Mouse (Mus musculus): Measurements from ENCODE around the gene Akap7.
A peak's percentile ranks its signal among the peaks of the same experiment; 100 is the strongest.

The Akap7 gene

GRCm38 (mm10) chr10:25297666-25298263 is 9.9 kb downstream of the Akap7 start:
- peak; percentile 27 for DNase-seq (ENCODE audit: low spot score)

GRCm38 (mm10) chr10:25296657-25297369 is 10.9 kb downstream of the Akap7 start:
- peak; percentile 91 for DNase-seq (ENCODE audit: low spot score)

- no peak for DNase-seq (ENCODE audit: low spot score)
Observed at GRCm38 (mm10) chr10:25296286-25296656, 11.4 kb downstream of the Akap7 start.

GRCm38 (mm10) chr10:25295836-25296235 is 11.8 kb downstream of the Akap7 start:
- no peak for DNase-seq (ENCODE audit: low spot score)

- no peak for DNase-seq (ENCODE audit: low spot score)
Observed at GRCm38 (mm10) chr10:25294999-25295398, 12.7 kb downstream of the Akap7 start.

- DNase-seq (ENCODE audit: low spot score) = no peak
Observed at GRCm38 (mm10) chr10:25293796-25294195, 13.9 kb downstream of the Akap7 start.

GRCm38 (mm10) chr10:25291053-25291452 is 16.6 kb downstream of the Akap7 start:
- no peak for DNase-seq (ENCODE audit: low spot score)

GRCm38 (mm10) chr10:25285100-25285811 is 22.4 kb downstream of the Akap7 start:
- DNase-seq (ENCODE audit: low spot score) = no peak

- DNase-seq (ENCODE audit: low spot score) = no peak
Observed at GRCm38 (mm10) chr10:25284427-25285099, 23.1 kb downstream of the Akap7 start.

GRCm38 (mm10) chr10:25283397-25283796 is 24.3 kb downstream of the Akap7 start:
- no peak for DNase-seq (ENCODE audit: low spot score)

- DNase-seq (ENCODE audit: low spot score) = no peak
Observed at GRCm38 (mm10) chr10:25280141-25280540, 27.5 kb downstream of the Akap7 start.

- DNase-seq (ENCODE audit: low spot score) = no peak
Observed at GRCm38 (mm10) chr10:25279406-25279805, 28.3 kb downstream of the Akap7 start.

GRCm38 (mm10) chr10:25275492-25275891 is 32.2 kb downstream of the Akap7 start:
- no peak for DNase-seq (ENCODE audit: low spot score)

GRCm38 (mm10) chr10:25274621-25275330 is 32.9 kb downstream of the Akap7 start:
- DNase-seq (ENCODE audit: low spot score) = no peak

GRCm38 (mm10) chr10:25273731-25274130 is 33.9 kb downstream of the Akap7 start:
- DNase-seq (ENCODE audit: low spot score) = no peak

GRCm38 (mm10) chr10:25271756-25272155 is 35.9 kb downstream of the Akap7 start:
- DNase-seq (ENCODE audit: low spot score) = no peak

- DNase-seq (ENCODE audit: low spot score) = no peak
Observed at GRCm38 (mm10) chr10:25271207-25271606, 36.5 kb downstream of the Akap7 start.

- no peak for DNase-seq (ENCODE audit: low spot score)
Observed at GRCm38 (mm10) chr10:25268476-25269351, 39.0 kb downstream of the Akap7 start.

- no peak for DNase-seq (ENCODE audit: low spot score)
Observed at GRCm38 (mm10) chr10:25261176-25261575, 46.5 kb downstream of the Akap7 start.

- DNase-seq (ENCODE audit: low spot score) = no peak
Observed at GRCm38 (mm10) chr10:25260724-25261123, 46.9 kb downstream of the Akap7 start.

- no peak for DNase-seq (ENCODE audit: low spot score)
Observed at GRCm38 (mm10) chr10:25258171-25258570, 49.5 kb downstream of the Akap7 start.
